Mouse (Mus musculus) embryo, embryonic 11 days (tissue): ENCODE measurements around the gene Nek1.
"Not testable (repeated sequence)": the region's sequence is repeated elsewhere in the genome, so short reads cannot be mapped to it uniquely, and the experiment has no call there.

ENCODE experiments used
- DNase-seq: peaks from one replicate; pipeline ENCODE4 v3.0.0-alpha.2; 2015

Nek1 gene

DNA sequence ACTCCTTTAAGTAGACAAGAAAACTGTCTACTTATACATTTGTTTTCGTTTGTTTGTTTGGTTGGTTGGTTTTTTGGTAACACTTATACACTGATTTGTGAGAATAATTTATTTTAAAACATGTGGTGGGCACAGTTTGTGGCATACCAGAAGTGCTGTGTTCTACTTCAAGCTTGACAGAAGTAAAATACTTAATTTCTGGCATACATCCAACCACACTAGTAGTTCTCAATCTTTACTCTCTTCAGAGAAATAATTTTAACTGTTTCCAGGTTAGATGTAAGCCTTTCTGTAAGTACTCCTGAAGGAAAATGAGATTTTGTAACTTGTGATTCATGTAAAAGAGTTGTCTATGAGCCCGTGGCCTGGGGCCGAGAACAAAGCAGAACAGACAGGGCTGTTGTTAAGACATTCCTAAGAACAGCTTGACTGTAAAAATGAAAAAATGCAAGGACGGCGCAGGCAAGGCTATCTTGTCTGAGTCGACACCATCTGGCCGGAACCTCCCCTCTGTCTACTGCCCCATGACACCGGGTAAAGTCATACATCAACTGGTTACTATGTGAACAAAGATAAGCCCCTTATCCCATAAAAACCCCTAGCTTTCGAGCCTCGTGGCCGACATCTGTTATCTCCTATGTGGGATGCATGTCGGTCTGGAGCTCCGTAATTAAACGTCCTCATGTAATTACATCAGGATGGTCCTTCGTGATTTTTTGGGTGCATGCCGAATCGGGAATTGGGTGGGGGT lies 8.6 kb upstream of the Nek1 start:
- not testable (repeated sequence) for DNase-seq

DNA sequence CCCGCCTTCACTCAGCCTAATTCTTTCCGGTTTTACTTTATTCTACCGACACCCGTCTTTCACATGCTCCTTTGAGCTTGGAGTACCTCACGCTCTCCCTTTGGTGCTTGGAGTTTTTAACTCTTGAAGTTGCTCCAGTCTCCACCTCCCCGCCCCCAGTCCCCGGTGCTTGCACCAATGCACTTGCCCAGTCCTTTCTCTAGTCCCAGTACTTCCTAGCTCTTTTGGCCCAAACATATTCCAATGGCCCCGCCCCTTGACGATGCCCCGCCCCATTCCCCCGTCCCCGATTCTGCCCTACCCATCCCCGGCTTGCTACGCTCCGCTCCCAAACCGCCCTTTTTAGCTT lies 460 bp upstream of the Nek1 start:
- peak; percentile 85 for DNase-seq

DNA sequence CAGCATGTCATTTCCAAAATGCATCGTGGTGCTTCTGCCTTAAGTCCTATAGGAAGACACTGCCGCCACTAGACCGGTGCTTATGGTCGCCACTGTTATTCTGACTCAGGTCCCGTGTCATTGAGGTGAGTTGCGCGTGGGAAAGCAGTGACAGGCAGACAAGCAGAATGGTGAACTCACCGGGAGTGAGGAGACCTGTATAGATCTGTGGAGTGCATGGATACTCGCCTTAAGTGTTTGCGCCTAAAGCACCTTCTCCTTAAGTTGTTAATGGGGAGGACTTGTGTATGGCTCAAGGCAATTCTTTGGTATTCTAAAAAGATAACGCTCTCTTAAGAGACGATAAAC lies 618 bp downstream of the Nek1 start:
- DNase-seq: no peak

DNA sequence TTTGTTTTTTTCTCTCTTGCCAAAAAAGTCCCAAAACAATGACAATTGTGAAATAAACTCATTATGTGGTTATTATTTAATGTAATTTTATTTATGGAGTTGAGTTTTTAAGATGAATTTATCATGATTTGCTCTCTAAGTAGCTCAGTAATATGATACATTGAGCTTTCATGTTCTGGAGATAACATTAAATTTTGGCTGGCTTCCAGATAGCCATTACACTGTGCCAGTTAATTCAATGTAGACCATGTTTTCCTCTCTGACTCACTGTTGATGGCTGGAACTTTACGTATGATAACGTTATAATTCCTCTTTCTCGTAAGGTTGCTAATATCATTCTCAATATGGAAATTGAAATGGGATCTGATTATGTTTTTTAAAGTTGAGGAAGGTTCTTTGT lies 3.5 kb downstream of the Nek1 start:
- DNase-seq: no peak

DNA sequence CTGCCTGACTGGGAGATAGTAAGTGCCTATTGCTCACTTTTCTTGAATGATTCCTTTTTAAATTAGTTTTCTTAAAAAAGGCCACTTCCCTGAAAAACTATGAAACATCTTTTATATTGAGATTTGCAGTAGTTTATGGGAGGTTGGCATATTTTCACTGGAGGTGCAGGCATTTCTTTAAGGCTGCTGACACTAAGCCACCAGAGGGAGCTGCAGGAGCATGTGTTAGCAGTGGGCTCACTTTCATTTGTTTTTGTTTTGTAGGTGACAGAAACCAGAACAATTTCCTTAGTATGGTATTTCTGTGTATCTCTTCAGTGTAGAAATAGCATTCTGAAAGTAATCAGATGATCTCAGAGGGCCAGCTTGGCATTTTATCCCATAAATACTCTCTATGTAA lies 49.0 kb downstream of the Nek1 start:
- DNase-seq: peak; percentile 82

DNA sequence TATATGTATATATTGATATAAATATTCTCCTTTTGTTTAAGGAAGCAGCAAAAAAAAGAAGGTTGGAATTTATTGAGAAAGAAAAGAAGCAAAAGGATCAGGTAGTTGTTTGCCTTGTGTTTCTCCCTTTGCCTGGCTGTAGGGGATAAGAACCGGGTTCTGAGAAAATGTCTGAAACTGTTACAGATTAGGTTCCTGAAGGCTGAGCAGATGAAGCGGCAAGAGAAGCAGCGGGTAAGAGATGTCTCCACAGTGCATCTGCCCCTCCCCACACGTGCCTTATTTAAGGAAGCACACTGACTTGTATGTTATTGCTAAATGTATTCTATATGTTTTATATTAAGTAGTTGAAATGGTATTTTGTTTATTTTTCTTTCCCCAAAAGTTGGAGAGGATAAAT lies 50.9 kb downstream of the Nek1 start:
- DNase-seq: no peak

DNA sequence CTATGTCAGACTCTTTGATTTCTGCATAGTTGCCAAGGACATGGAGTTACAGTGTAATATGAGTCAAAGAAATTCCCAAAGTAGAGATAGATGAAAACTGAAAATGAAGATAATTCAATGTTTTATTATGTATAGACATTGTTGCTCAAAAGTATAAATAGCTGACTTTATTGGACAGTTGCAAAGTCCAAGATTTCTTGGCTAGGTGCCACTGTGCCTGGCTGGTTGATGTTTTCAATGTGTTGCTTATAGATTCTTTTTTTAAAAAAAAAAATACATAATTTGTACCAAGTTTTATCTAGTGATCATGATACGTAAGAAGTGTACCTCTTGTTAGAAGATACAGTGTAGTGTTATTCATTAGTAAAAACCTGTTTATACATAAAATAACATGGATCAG lies 53.8 kb downstream of the Nek1 start:
- no peak for DNase-seq

DNA sequence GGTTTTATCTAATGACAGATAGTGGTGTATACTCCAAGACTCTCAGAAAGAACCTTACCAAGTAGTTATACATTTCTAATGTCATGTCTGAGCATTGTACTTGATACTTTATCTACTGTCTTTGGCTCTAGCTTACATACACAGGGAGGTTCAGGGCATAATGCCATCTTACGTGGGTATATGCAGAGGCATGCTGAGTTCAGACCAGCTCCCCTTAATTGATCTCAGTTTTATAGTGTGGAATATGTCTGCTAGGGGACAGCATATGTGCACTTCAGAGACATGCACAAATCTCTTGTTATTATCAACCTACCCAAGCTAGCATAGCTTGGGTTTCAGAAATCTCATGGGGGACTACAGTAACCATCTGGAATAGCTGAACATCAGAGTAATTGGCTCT lies 60.0 kb downstream of the Nek1 start:
- no peak for DNase-seq

DNA sequence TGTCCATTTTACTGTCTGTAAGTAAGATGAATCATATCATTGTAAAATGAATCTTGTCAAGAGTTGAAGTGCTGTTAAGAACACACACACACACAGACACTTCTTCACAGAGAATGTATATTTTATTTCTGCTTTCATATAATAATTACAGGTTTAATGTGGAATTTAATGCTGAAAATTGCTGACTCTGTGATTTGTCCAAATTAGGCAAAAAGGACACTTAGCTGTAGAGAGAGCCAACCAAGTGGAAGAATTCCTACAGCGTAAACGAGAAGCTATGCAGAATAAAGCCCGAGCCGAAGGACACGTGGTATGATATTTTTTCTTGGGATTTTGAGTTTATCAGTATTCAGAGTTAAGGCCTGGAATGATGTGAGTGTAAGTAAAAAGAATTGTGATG lies 61.3 kb downstream of the Nek1 start:
- no peak for DNase-seq

DNA sequence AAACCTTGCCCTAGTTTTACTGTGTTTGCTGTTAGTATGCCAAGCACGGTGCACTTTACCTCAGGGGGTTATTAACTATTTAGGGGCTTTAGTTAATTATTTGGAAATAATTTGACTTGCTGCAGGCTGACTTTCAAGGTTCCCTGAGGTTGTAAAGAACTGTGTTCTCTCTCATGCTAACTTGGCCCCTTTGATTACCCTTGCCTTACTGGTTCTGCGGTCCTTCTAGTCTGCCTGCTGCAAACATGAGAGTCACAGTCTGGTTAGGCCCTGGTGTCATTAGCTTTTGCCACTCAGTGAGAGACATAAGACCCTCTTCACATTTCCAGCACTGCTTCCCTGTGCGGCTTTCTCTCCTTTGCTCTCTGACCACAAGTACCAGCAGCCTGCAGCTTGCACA lies 64.0 kb downstream of the Nek1 start:
- no peak for DNase-seq

DNA sequence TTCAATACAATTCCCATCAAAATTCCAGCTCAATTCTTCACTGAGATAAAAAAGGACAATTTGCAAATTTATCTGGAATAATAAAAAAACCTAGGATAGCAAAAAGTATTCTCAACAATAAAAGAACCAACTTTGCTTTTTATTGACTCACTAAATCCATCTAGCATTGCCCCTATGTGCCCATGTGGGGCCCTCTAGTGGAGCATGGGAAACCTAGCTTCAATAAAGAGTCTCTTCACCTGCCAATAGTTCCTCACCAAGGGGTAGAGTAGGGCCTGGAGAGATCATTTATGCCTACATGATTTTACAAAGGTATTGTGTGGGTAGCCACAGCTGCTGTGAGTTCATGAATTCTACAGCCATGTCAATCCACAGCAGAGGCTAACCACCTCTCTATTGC lies 66.1 kb downstream of the Nek1 start:
- peak; percentile 11 for DNase-seq

DNA sequence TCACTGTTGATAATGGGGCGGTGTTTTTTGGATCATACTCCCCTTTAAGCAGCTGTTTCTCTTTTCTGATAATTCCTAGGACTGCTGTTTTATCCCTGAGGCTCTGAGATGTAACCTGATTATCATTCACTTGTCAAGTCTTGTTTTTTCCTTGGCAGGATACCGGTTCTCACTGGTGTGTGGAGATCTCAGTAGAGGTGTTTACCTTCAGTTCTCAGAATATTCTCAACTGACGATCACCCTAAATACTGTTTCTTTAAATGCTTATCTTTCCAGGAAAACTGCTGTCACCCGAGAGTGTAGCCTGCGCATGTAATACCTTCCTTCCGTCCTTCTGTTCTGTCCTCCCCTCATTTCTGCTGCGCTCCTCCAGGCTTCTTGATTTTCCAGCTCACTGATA lies 67.4 kb downstream of the Nek1 start:
- DNase-seq: no peak

DNA sequence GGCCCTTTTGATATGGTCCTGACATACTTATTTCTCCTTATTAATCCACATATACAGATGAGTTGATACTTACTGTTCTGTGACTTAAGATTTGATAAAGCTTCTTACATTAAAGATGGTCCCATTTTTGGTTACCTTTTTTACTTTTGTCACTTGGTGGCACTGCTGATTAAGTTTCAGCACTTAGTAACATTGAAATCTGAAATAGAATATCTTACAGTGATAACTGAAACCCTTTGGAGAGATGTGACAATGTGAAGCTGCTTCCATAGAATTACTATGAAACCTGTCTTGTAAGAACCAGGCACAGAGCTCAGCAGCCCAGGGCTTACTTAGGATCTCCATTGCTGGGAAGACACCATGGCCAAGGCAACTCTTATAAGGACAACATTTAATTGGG lies 82.1 kb downstream of the Nek1 start:
- peak; percentile 5 for DNase-seq

DNA sequence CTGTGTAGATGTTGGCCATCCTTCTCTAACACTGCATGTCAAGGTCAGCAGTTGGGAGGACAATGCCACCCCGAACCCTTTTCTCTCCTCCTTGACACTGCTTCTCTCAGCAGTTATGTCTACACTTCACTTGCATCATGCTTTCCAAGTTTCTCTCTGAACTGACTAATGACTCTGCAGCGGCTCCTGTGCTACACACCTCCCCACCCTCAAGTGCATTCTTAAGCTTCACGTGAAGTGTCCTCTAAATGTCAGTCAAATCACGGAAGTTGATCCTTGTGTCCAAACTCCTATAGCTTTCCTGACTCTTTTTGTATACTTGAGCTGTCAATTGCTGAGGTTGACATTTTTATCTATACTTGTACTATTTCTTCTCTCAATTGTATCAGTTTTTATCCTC lies 117.5 kb downstream of the Nek1 start:
- no peak for DNase-seq

DNA sequence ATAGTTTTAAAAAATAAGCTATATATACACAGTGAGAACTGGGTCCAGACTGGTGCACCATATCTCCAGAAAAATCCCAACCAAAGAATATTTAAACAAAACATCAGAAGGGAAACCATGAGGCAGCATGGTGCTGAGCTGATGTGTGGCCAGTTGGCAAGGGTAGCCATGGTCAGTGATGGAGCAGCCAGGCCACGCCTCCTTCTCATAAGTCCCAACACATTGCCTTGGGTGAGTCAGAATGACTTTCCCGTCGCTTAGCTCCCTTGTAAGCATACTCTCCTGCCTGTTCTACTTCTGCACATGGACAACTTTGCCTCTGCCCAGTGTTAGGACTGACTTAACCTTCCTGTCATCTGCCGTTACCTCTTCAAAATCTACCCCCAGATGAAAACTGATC lies 118.9 kb downstream of the Nek1 start:
- DNase-seq: no peak

DNA sequence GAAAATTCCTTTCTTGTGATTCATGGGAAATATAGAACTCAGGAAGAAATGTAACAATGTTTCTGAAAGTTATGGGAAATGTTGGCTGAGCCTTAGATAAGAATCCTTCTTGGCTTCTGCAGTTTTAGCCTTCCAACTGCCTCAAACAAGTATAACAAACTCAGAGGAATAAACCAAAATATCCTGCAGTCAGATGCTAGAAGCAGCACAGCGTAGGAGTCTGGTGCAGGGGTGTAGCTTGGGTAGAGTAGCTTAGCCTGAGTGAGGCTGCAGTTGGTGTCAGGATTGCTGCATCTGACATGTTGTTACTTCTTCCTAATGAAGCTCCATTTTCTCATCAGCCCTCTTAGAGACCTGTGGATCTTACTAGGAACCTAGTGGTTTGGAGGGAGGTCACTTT lies 128.6 kb downstream of the Nek1 start:
- no peak for DNase-seq

DNA sequence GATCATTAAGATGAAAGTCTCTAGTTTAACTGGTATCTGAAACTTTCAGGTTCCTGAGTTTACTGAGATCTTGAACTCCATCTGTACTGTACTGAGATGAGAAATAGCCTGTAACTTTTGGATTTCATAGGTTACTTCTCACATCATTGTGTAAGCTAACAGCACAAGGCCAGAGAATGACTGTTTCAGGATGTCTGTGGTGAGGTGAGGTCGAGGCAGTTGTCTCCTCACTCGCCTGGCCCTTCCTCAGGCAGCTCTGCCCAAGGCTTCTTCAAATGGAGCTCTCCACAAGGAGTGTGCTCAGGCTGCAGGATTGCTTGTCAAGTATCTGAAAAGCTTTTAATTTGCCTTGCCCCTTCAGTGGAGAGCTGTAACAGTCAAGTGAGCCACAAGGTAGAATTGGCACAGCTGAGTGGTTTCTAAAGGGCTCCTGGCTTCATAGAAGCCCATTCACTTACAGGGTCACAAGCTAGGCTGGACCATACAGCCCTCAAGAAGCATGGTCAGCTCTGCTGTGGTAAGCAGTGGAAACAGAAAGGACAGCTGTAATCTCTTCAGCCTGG lies 134.4 kb downstream of the Nek1 start:
- no peak for DNase-seq

DNA sequence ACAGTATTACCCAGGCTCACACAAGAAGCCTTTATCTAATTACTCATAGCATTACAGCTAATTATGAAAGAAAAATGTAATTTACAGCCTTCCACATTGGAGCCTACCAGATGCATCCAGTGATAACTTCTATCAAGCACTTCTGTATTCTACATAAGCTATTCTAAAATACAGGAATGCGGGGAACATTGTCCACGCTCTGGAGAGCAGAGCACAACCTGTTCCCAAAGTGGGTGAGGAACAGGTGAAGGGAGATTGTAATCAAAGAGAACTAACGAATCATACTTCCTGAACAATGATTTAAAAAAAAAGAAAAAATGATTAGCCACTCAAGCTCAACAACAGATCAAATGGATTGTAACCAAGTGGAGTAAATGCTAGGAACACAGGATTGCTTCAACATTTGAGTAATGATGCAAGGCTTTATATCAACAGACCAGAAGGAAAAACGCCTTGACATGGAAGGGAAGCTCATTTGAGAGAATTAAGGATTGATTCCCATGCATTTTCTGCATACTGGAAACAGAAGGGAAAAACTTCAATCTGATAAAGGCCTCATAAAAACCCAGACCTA lies 139.7 kb downstream of the Nek1 start:
- DNase-seq: no peak

DNA sequence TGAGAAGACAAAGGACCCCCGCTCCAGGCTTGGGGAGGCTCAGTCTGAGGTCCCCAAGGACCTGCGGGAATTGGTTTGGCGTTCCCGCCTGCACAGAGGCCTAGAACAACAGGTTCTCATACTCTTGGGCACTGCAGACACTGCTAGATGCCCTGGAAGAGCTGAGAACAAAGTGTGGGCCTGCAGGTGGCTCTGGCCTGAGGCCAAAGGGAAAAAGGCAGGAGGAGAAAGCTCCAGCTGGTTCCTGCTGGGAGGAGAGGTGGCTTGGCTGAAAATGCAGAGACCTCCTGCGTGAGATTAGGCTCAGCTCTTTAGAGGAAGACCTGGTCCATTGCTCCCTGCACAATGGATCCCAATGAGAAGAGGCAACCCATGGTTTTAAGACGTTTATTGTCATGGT lies 148.9 kb downstream of the Nek1 start:
- no peak for DNase-seq

DNA sequence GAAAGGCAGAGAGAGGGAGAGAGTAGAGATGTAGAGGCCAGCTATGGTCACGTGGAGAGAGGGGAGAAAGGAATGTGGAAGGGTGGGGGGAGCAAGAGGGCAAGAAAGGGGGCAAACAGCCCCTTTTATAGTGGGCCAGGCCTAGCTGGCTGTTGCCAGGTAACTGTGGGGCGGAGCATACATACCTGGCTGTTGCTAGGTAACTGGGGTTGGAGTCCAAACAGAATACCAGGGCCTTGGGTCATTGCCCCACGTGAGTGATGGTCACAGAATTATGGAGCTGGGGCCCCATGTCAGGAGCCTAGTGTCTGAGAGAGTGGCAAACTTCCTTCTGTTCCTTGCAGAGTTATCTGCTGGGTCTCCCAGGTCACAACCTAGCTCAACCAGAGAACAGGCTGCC lies 149.3 kb downstream of the Nek1 start:
- DNase-seq: no peak

DNA sequence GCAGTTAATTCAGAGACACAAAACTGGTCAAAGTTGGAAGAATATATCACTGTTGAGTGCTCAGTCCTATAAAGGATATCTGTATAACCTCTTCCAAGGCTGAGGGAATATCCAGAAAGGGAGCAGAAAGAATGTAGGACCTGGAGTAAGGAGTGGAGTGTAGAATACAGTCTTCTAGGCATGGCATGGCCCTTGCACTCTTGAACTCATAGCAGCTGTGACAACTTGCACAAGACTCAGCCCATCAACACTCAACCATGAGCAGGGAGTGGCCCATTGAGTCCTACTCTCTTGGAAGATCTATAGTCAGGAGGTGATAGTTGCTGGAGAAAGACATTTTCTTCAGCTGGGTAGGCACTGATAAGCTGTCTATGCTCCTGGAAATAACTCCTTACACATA lies 149.8 kb downstream of the Nek1 start:
- no peak for DNase-seq

DNA sequence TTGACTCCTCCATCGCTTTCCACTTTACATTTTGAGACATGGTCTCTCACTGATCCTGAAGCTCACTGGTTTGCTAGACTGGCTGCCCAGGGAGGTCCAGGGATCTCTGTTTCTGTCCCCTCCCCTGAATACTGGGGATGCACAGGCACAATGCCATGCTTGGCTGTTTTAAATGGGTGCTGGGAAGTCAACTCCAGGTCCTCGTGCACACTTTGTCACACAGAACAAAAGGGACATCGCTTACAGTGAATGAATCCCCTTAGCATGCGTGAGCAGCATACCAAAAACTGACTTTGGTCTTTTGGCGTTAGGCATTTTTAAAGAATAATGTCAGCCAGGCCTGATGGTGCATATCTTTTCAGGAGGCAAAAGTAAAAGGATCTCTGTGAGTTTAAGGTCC lies 155.7 kb downstream of the Nek1 start:
- peak; percentile 39 for DNase-seq

DNA sequence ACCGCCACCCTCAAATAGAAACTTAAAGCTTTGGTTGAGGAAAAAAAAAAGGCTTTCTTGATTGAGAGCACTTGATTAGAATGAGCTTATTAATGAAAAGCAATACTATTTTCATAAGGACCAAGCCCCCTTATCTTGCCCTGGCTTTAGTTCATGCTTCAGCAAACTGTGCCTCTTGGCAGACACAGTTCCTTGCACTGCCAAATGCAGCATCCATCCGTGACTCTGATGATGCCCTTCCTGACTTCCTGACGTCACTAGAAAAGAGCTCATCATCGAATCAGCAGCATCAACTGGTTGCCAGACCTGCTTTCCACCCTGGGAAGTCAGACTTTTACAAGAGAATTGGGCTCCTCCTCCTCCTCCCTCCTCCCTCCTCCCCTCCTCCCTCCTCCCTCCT lies 157.6 kb downstream of the Nek1 start:
- DNase-seq: no peak

DNA sequence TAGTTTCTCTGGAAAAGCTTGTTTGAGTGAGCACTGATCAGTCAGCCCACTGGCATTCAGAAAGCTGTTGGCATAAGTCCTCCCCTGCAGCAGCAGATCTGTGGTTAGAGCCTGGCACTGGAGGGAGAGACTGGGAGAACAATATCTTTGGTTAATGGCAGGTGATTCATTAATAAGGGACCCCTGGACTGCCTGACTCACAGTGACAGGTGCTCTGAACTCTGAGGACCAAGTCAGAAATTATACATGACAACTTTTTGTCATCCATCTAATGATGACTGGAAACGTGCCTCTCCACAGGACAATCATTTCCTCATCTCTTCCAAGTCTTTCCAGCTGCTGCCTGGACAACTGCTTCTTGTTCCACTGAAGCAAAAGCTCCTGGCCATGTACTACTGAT lies 163.4 kb downstream of the Nek1 start:
- DNase-seq: no peak

DNA sequence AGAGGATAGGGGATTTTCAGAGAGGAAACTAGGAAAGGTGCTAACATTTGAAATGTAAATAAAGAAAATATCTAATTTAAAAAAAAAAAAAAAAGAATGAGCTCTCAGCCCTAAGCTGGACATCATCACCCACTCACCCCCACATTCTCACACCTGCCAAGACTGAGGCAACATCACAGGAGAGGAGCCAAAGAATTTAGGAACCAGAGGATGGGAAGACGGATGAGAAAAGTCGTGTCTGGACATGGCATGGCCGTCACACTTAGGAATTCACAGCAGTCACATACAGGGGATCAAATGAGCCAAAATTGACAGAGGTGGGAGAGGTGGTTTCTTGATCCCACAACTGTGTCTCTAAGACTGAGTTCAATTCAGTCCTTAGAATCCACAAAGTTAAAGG lies 165.5 kb downstream of the Nek1 start:
- no peak for DNase-seq
